Mouse (Mus musculus) layer of hippocampus, adult 2 months (tissue): ENCODE measurements at regions not wholly inside any gene's neighbourhood (a gene's known extent, or its start where the extent isn't known, plus 50 kb on each side); places are given as distances from the start of the nearest gene placed in this dataset.

Source experiments
- DNase-seq, 2 experiments: peaks; one replicate each; pipeline ENCODE4 v3.0.0; 2022; ENCODE audit warnings: low spot score in 2 of 2
- H3K27ac ChIP-seq: fragments of 200-600 bp; 2 replicates; pipeline ENCODE4 v1.8.1; 2022
- H3K4me3 ChIP-seq: fragments of 200-600 bp; 2 replicates; pipeline ENCODE4 v1.8.1; 2022; ENCODE audit warnings: mild to moderate bottlenecking
- CTCF ChIP-seq: fragments of 200-600 bp; conservative IDR thresholded peaks from 2 replicates; pipeline ENCODE4 v1.8.1; 2022; ENCODE audit warnings: antibody characterized with exemption, mild to moderate bottlenecking, moderate library complexity

DNA sequence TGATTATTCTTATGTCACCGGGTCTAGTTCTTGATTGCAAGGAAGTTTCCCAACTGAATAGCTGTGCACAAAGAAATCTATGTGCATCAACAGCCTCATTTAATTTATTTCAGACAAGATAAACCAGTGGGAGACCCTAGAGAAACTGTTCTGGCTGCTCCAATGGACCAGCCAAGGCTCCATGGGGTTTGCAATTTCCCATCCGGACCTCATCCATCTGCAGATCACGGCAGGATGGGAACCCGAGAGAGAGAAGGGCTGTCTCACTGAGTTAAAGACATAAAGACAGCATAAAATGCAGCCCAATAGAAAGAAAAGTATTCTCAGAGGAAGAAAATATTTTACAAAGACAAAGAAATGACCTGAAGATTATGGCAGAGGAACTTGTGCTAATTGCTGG is 458.5 kb upstream of the Cdh10 start:
- no peak for TF ChIP-seq CTCF
- DNase-seq = no peak
- no peak overlapping the region for H3K27ac ChIP-seq
- no peak overlapping the region for H3K4me3 ChIP-seq

- DNase-seq = peak in 1 of 2 experiments; percentile 37
Observed at GRCm38 (mm10) chr15:18399724-18400123, 419.0 kb upstream of the Cdh10 start.

GRCm38 (mm10) chr15:18400257-18400846 is 418.4 kb upstream of the Cdh10 start:
- DNase-seq = no peak
- no peak for TF ChIP-seq CTCF
- no peak overlapping the region for H3K27ac ChIP-seq
- H3K4me3 ChIP-seq = no peak overlapping the region

More at GRCm38 (mm10) chr15:18399724-18400123, 419.0 kb upstream of the Cdh10 start:
- Histone ChIP-seq H3K4me3 (no peak overlapping the region), H3K27ac (no peak overlapping the region)
- peak; percentile 79 for TF ChIP-seq CTCF

- no peak for DNase-seq
- no peak overlapping the region for H3K4me3 ChIP-seq
- H3K27ac ChIP-seq = no peak overlapping the region
- no peak for TF ChIP-seq CTCF
Observed at GRCm38 (mm10) chr15:18432705-18433104, 386.0 kb upstream of the Cdh10 start.

DNA sequence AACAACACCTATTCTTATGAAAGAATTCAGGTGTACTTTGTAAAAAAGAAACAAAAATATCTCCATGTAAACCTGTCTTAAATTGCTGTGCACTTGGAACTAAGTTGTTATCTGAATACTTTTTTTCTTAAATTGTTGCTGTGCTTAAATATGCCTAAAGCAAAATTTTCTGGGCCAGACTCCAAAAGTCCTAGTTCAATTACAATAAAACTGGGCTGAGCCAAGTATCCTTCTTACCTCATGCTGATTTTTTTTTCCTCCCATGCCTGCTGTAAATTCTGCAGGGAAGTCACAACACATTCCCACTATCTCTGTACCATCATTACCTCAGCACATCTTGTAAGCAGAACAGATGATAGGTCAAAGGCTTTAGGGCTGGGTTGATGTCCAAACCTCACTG is 364.9 kb upstream of the Cdh10 start:
- TF ChIP-seq CTCF = no peak
- no peak for DNase-seq

DNA sequence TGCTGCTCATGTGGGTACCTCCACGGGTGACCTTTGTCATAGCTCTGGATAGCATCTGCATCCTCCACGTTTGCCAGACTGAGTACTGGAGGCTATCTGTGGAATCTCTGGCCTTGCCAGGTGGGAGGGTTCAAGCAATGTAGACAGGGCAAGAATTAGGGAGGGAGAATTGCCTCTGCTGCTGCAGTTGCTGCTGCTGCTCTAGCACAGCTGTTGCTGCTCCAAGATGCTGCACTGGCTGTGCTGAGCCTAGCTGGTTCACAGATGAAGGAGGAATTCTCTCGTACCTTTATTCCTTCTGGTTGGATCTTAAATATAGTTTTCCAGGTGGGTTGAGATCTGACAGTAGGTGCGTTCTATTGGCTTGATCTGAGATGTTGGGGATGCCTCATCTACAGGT is 336.4 kb upstream of the Cdh10 start:
- Histone ChIP-seq H3K4me3 (no peak overlapping the region), H3K27ac (no peak overlapping the region)
- no peak for TF ChIP-seq CTCF
- DNase-seq = no peak

More for the DNA sequence above, 364.9 kb upstream of the Cdh10 start:
- Histone ChIP-seq H3K4me3 (no peak overlapping the region), H3K27ac (no peak overlapping the region)

- TF ChIP-seq CTCF = no peak
- DNase-seq = no peak
- no peak overlapping the region for H3K4me3 ChIP-seq
- H3K27ac ChIP-seq = no peak overlapping the region
Observed at GRCm38 (mm10) chr15:18511606-18512005, 307.1 kb upstream of the Cdh10 start.

DNA sequence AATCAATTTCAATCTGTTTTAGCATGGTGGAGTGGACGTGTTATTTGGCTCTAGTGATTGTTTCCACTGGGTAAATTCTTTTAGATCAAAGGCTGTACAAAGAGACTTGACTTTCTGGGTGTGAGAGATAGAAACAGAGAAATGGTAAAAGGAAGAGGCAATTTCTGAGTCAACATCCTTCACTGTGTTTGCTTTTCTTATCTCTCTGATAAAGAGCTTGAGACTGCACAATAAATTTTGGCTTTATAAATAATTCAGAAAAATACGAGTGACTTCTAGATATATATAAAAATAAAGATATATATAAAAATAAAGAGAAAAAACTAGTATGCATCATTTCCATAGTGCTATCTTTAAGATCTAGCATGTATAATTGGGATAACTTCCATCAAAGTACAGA is 301.0 kb upstream of the Cdh10 start:
- TF ChIP-seq CTCF = no peak
- H3K4me3 ChIP-seq = no peak overlapping the region
- no peak overlapping the region for H3K27ac ChIP-seq
- no peak for DNase-seq

- TF ChIP-seq CTCF = no peak
- DNase-seq = no peak
- no peak overlapping the region for H3K4me3 ChIP-seq
- H3K27ac ChIP-seq = no peak overlapping the region
Observed at GRCm38 (mm10) chr15:18556457-18556856, 262.3 kb upstream of the Cdh10 start.
